In the genomic region with DNA sequence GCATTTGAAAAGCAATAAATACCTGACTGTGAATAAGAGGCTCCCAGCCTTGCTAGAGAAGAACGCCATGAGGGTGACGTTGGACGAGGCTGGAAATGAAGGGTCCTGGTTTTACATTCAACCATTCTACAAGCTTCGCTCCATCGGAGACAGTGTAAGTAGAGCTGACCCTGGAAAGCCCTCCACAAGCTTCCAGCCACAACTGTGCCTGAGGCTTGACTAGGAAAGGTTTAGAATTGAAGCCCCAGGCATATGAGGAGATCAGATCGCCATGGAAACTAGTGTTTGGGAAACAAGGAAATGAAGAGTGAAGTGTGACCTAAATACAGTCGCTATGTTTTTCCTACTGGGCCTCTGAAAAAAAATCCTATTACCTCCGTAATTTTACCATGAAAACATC, we compare ENCODE assay signal across 22 mouse cellular contexts.
DNase-seq lines count a peak whose midpoint lies in the region; TF ChIP-seq lines count a peak whose summit lies in the region.
"Had no signal": no experiment of that assay in that cellular context is flagged by ENCODE, and none has a peak within 500 bp of the region (broad histone marks: within the 10 kb centered on the region; RNA-seq: fewer than 3 reads in every experiment).

No protein-coding gene starts in this region.

- H3K27ac ChIP-seq in left cerebral cortex, adult 2 months, result peak overlapping the region; percentile 38; the same call in 1 of the 2 replicates
- H3K27ac ChIP-seq: forebrain, embryonic 12.5 days; limb, embryonic 13.5 days; liver, embryonic 13.5 days; macrophage had no signal

- TF ChIP-seq CTCF in left cerebral cortex, adult 2 months (IDR thresholded peaks at IDR 0.05), result no peak

- no peak overlapping the region for H3K4me3 ChIP-seq in left cerebral cortex, adult 2 months
- H3K4me3 ChIP-seq: forebrain, embryonic 12.5 days; heart, embryonic 13.5 days; limb, embryonic 13.5 days; liver, embryonic 13.5 days had no signal

- DNase-seq in embryo, embryonic 10.5 days (ENCODE audit: low spot score), result peak; percentile 21
- DNase-seq in embryo, embryonic 9.5 days (ENCODE audit: extremely low spot score), result no peak
- peak; percentile 78 for DNase-seq in heart, adult 11 months
- DNase-seq in heart, postnatal 25 days (ENCODE audit: low spot score), result no peak
- no peak for DNase-seq in left cerebral cortex, adult 2 months (ENCODE audit: extremely low spot score in 1 of 2, low spot score in 2 of 2)
- DNase-seq in left cerebral cortex, postnatal 4 days, result no peak
- DNase-seq in lung, postnatal 4 days, result no peak
- no peak for DNase-seq in c-Kit-positive CD71-positive TER-119-positive erythroid progenitor cells, embryonic 14.5 days (ENCODE audit: low spot score)
- DNase-seq: adrenal gland, adult 8-10 months; cerebellum, adult 11 months; cerebellum, postnatal 10 days; heart, postnatal 4 days; kidney, adult 8-10 months; kidney, postnatal 4 days; liver, embryonic 13.5 days; lung, embryonic 14.5 days; right cerebral cortex, adult 18-20 months; thymus, postnatal 14 days had no signal

- intact Hi-C loops in heart, postnatal 25 days (cut with DNase I), result no loop called here
- intact Hi-C loops in left cerebral cortex, adult 2 months (cut with DNase I), result no loop called here
- intact Hi-C loops in left cerebral cortex, postnatal 4 days (cut with DNase I), result no loop called here

Comparison
In these comparisons a context has a peak if more than half of its experiments do, and no peak if none do; other contexts are left out.
1. DNase-seq: peak in embryo, embryonic 10.5 days (single experiment) and heart, adult 11 months (single experiment); none in embryo, embryonic 9.5 days (single experiment), heart, postnatal 25 days (single experiment), left cerebral cortex, adult 2 months (0 of 2), left cerebral cortex, postnatal 4 days (single experiment), lung, postnatal 4 days (0 of 2) and c-Kit-positive CD71-positive TER-119-positive erythroid progenitor cells, embryonic 14.5 days (single experiment).